Mouse (Mus musculus) ES-Bruce4 (cell line): ENCODE data around the gene Plgrkt.

Experiments
- CTCF ChIP-seq: IDR thresholded peaks from one replicate; pipeline ENCODE4 v1.8.1; 2011; ENCODE audit warnings: low read depth, low read length
- EP300 ChIP-seq: IDR thresholded peaks from 2 replicates; pipeline ENCODE4 v1.6.1; 2011; ENCODE audit warnings: low read depth, low read length; ENCODE audit not compliant: insufficient read depth
- POLR2A ChIP-seq: IDR thresholded peaks from one replicate; pipeline ENCODE4 v1.8.1; 2011; ENCODE audit warnings: low read length; ENCODE audit not compliant: insufficient read depth

DNA sequence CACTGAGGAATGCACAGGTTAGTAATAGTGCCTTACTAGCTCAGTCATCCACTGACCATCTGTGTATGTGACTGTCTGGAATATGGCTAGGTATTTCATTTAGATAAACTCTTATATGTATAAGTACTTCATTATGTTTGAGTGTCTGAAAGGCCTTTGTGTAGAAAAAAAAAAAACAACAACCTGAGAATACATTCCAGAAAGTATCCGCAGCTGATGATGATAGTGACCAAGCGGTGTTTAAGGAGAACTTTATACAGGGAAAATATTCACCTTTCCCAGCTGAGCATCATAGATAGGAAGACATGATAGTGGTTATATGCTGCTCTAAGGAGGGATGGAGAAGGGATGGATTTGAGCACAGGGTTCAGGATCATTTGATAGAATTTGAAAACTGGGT is 851 bp upstream of the Plgrkt start:
- TF ChIP-seq POLR2A (no peak), CTCF (no peak), EP300 (no peak)
